Mouse (Mus musculus) lung, postnatal 0 days (tissue): ENCODE data around the gene Shcbp1l. TPM values are rescaled to one million over a fixed set of nuclear protein-coding genes. Genes with fewer than 3 reads are reported as not detected.
A peak's percentile ranks its signal among the peaks of the same experiment; 100 is the strongest.

Experiments used
- ATAC-seq: fragments of 200-750 bp; cut with Nextera tagmentation; 2 replicates; pipeline ENCODE4 v1.8.0; 2017; ENCODE audit warnings: moderate library complexity
- DNase-seq: peaks from one replicate; pipeline ENCODE4 v3.0.0-alpha.2; 2016; ENCODE audit warnings: low spot score
- H3K27ac ChIP-seq: fragments of 300-500 bp; sonication (generic); 2 replicates; pipeline ENCODE4 v1.5.1; 2014; ENCODE audit warnings: antibody characterized with exemption, mild to moderate bottlenecking, low read length, mixed read lengths
- H3K27me3 ChIP-seq: fragments of 300-500 bp; sonication (generic); replicated peaks from 2 replicates; pipeline ENCODE4 v1.6.1; 2014; ENCODE audit warnings: low read length, mixed read lengths; ENCODE audit not compliant: insufficient read depth
- H3K36me3 ChIP-seq: fragments of 300-500 bp; sonication (generic); 2 replicates; pipeline ENCODE4 v1.6.1; 2014; ENCODE audit warnings: low read length, mixed read lengths; ENCODE audit not compliant: insufficient read depth
- H3K4me1 ChIP-seq: fragments of 300-500 bp; sonication (generic); 2 replicates; pipeline ENCODE4 v1.6.1; 2014; ENCODE audit warnings: antibody characterized with exemption, low read depth, low read length, mixed read lengths; ENCODE audit not compliant: insufficient read depth
- H3K4me2 ChIP-seq: fragments of 300-500 bp; sonication (generic); replicated peaks from 2 replicates; pipeline ENCODE4 v1.6.1; 2014; ENCODE audit warnings: low read depth, mild to moderate bottlenecking, low read length, moderate library complexity, mixed read lengths
- H3K4me3 ChIP-seq: fragments of 300-500 bp; sonication (generic); 2 replicates; pipeline ENCODE4 v1.5.1; 2014; ENCODE audit warnings: low read depth, low read length
- H3K9ac ChIP-seq: fragments of 300-500 bp; sonication (generic); replicated peaks from 2 replicates; pipeline ENCODE4 v1.6.1; 2014; ENCODE audit warnings: low read depth, mild to moderate bottlenecking
- H3K9me3 ChIP-seq: fragments of 300-500 bp; sonication (generic); 2 replicates; pipeline ENCODE4 v1.6.1; 2016; ENCODE audit warnings: low read length, mixed read lengths
- CTCF ChIP-seq: IDR thresholded peaks from 2 replicates; pipeline ENCODE4 v1.5.1; 2016; ENCODE audit warnings: antibody characterized with exemption, mild to moderate bottlenecking
- EP300 ChIP-seq: IDR thresholded peaks from 2 replicates; pipeline ENCODE4 v1.6.1; 2016; ENCODE audit warnings: antibody characterized with exemption, mild to moderate bottlenecking, control low read depth
- WGBS: fragments of 180-500 bp; shearing (Covaris S2); extraction: QIAGEN DNeasy Blood & Tissue Kit; methylation state at CpG from one replicate; pipeline ENCODE4 v1.1.7; 2014; 5-methylcytosine and 5-hydroxymethylcytosine counted together
- polyA plus RNA-seq: library from polyadenylated mRNA; unstranded; fragments of >200 nt; fragmentation: Nextera tagmentation; extraction: Ambion mirVana; gene quantifications from 2 replicates; pipeline ENCODE4 v1.2.1, GENCODE M21; 2015

The Shcbp1l gene
- polyA plus RNA-seq, 1 experiment from 2014 or later, result 0.17 TPM

- no peaks in the 10 kb centered on the region for H3K27me3 ChIP-seq
- H3K4me1 ChIP-seq, result no peaks in the 10 kb centered on the region
- H3K9ac ChIP-seq, result no peak overlapping the region
- H3K36me3 ChIP-seq, result no peaks in the 10 kb centered on the region
- ATAC-seq (no peak), DNase-seq (no peak)
- no peak overlapping the region for H3K4me3 ChIP-seq
- H3K9me3 ChIP-seq, result no peaks in the 10 kb centered on the region
- 70% methylated on average over 3 of the region's 3 CpGs for WGBS
- no peak overlapping the region for H3K4me2 ChIP-seq
- TF ChIP-seq CTCF (no peak), EP300 (no peak)
- no peak overlapping the region for H3K27ac ChIP-seq
Observed at GRCm38 (mm10) chr1:153441656-153442055, 16.7 kb downstream of the Shcbp1l start.

- Histone ChIP-seq H3K4me3 (no peak overlapping the region), H3K9ac (no peak overlapping the region), H3K36me3 (no peaks in the 10 kb centered on the region), H3K27ac (no peak overlapping the region), H3K9me3 (no peaks in the 10 kb centered on the region), H3K27me3 (no peaks in the 10 kb centered on the region), H3K4me1 (no peaks in the 10 kb centered on the region), H3K4me2 (no peak overlapping the region)
- 82% methylated on average over 1 of the region's 1 CpGs for WGBS
- no peak for TF ChIP-seq CTCF
- DNase-seq (no peak), ATAC-seq (no peak)
Observed at GRCm38 (mm10) chr1:153443019-153443418, 18.1 kb downstream of the Shcbp1l start.

GRCm38 (mm10) chr1:153443632-153444031 is 18.7 kb downstream of the Shcbp1l start:
- Histone ChIP-seq H3K4me3 (no peak overlapping the region), H3K9me3 (no peaks in the 10 kb centered on the region), H3K27me3 (no peaks in the 10 kb centered on the region), H3K27ac (no peak overlapping the region), H3K36me3 (no peaks in the 10 kb centered on the region), H3K9ac (no peak overlapping the region), H3K4me2 (no peak overlapping the region), H3K4me1 (no peaks in the 10 kb centered on the region)
- ATAC-seq, result no peak
- TF ChIP-seq EP300 (no peak), CTCF (no peak)
- 79% methylated on average over 4 of the region's 4 CpGs for WGBS
- DNase-seq, result no peak

GRCm38 (mm10) chr1:153446120-153446831 is 21.3 kb downstream of the Shcbp1l start:
- WGBS, result 96% methylated on average over 20 of the region's 20 CpGs

GRCm38 (mm10) chr1:153451237-153452154 is 26.5 kb downstream of the Shcbp1l start:
- Histone ChIP-seq H3K4me1 (no peaks in the 10 kb centered on the region), H3K4me3 (no peak overlapping the region), H3K27ac (no peak overlapping the region), H3K9me3 (no peaks in the 10 kb centered on the region), H3K4me2 (no peak overlapping the region), H3K9ac (no peak overlapping the region), H3K36me3 (no peaks in the 10 kb centered on the region), H3K27me3 (no peaks in the 10 kb centered on the region)
- ATAC-seq, result no peak
- TF ChIP-seq EP300 (no peak), CTCF (peak; percentile 71)
- 68% methylated on average over 10 of the region's 10 CpGs for WGBS
- peak; percentile 25 for DNase-seq

More at GRCm38 (mm10) chr1:153446120-153446831, 21.3 kb downstream of the Shcbp1l start:
- peak; percentile 25 for DNase-seq
- H3K27me3 ChIP-seq, result no peaks in the 10 kb centered on the region
- H3K4me1 ChIP-seq, result no peaks in the 10 kb centered on the region
- H3K27ac ChIP-seq, result no peak overlapping the region
- H3K4me3 ChIP-seq, result no peak overlapping the region
- no peak for ATAC-seq
- H3K9me3 ChIP-seq, result no peaks in the 10 kb centered on the region
- no peak overlapping the region for H3K9ac ChIP-seq
- no peak for TF ChIP-seq EP300
- TF ChIP-seq CTCF, result no peak
- H3K4me2 ChIP-seq, result no peak overlapping the region
- no peaks in the 10 kb centered on the region for H3K36me3 ChIP-seq

DNA sequence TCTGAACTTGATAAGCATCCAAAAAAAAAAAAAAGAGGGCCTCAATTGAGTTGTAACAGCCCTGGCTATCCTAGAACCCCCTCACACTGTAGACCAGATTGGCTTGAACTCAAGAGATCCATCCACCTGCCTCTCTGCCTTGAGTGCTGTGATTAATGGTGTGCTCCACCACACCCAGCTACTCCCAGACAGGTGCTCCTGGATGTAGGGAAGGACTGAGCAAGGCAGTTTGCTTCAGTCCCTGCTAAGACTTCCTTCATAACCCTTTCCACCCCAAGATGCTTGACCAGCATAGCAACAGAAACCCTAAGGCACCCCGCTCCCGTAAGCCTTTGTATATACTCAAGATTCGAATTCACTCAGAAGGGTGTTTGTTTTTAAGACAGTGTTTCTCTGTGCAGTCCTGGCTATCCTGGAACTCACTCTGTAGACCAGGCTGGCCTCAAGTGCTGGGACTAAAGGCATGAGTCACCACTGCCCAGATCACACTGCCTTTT is 28.2 kb downstream of the Shcbp1l start:
- ATAC-seq (no peak), DNase-seq (no peak)
- Histone ChIP-seq H3K9me3 (no peaks in the 10 kb centered on the region), H3K9ac (no peak overlapping the region), H3K27me3 (no peaks in the 10 kb centered on the region), H3K4me1 (no peaks in the 10 kb centered on the region), H3K27ac (no peak overlapping the region), H3K36me3 (no peaks in the 10 kb centered on the region; the same call in 1 of the 2 replicates), H3K4me2 (no peak overlapping the region), H3K4me3 (no peak overlapping the region)
- TF ChIP-seq CTCF, result no peak
- no peak for TF ChIP-seq EP300
- 72% methylated on average over 3 of the region's 3 CpGs for WGBS
